Mouse (Mus musculus) intestine, embryonic 15.5 days (tissue): ENCODE data around the gene Abcc4. TPM values are rescaled to one million over a fixed set of nuclear protein-coding genes. Genes with fewer than 3 reads are reported as not detected.

Source experiments
- ATAC-seq: fragments of 200-750 bp; cut with Nextera tagmentation; 2 replicates; pipeline ENCODE4 v1.8.0; 2017; ENCODE audit warnings: moderate TSS enrichment, moderate library complexity
- H3K27ac ChIP-seq: fragments of 300-500 bp; sonication (generic); 2 replicates; pipeline ENCODE4 v1.5.1; 2015; ENCODE audit warnings: mild to moderate bottlenecking, inconsistent platforms
- H3K27me3 ChIP-seq: fragments of 300-500 bp; sonication (generic); replicated peaks from 2 replicates; pipeline ENCODE4 v1.6.1; 2015; ENCODE audit warnings: inconsistent platforms
- H3K36me3 ChIP-seq: fragments of 300-500 bp; sonication (generic); 2 replicates; pipeline ENCODE4 v1.6.1; 2015; ENCODE audit warnings: inconsistent platforms
- H3K4me1 ChIP-seq: fragments of 300-500 bp; sonication (generic); replicated peaks from 2 replicates; pipeline ENCODE4 v1.6.1; 2015; ENCODE audit warnings: inconsistent platforms
- H3K4me2 ChIP-seq: fragments of 300-500 bp; sonication (generic); replicated peaks from 2 replicates; pipeline ENCODE4 v1.6.1; 2015; ENCODE audit warnings: mild to moderate bottlenecking, inconsistent platforms
- H3K4me3 ChIP-seq: fragments of 300-500 bp; sonication (generic); replicated peaks from 2 replicates; pipeline ENCODE4 v1.5.1; 2015; ENCODE audit warnings: inconsistent platforms
- H3K9ac ChIP-seq: fragments of 300-500 bp; sonication (generic); 2 replicates; pipeline ENCODE4 v1.6.1; 2015; ENCODE audit warnings: inconsistent platforms
- H3K9me3 ChIP-seq: fragments of 300-500 bp; sonication (generic); 2 replicates; pipeline ENCODE4 v1.6.1; 2016; ENCODE audit warnings: inconsistent platforms
- WGBS: fragments of 180-500 bp; shearing (Covaris S2); methylation state at CpG from one replicate; pipeline ENCODE4 v1.1.7; 2015; 5-methylcytosine and 5-hydroxymethylcytosine counted together
- polyA plus RNA-seq: library from polyadenylated mRNA; unstranded; fragments of >200 nt; fragmentation: Nextera tagmentation; extraction: Ambion mirVana; gene quantifications from 2 replicates; pipeline ENCODE4 v1.2.1, GENCODE M21; 2015

The Abcc4 gene
- polyA plus RNA-seq, 1 experiment from 2014 or later, result 2.2 TPM

GRCm38 (mm10) chr14:118725467-118725866, 19.4 kb upstream of the Abcc4 start:
- Histone ChIP-seq H3K9ac (no peak overlapping the region), H3K4me2 (no peak overlapping the region), H3K4me3 (no peak overlapping the region), H3K9me3 (no peaks in the 10 kb centered on the region), H3K4me1 (no peaks in the 10 kb centered on the region), H3K36me3 (no peaks in the 10 kb centered on the region), H3K27ac (no peak overlapping the region), H3K27me3 (no peaks in the 10 kb centered on the region)
- ATAC-seq, result peak; percentile 47; the same call in 1 of the 2 replicates
- 72% methylated on average over 5 of the region's 5 CpGs for WGBS

GRCm38 (mm10) chr14:118723920-118724693, 18.1 kb upstream of the Abcc4 start:
- WGBS, result 75% methylated on average over 11 of the region's 11 CpGs
- Histone ChIP-seq H3K4me3 (no peak overlapping the region), H3K36me3 (no peaks in the 10 kb centered on the region), H3K4me1 (no peaks in the 10 kb centered on the region), H3K27me3 (no peaks in the 10 kb centered on the region), H3K9me3 (no peaks in the 10 kb centered on the region), H3K4me2 (no peak overlapping the region), H3K9ac (no peak overlapping the region), H3K27ac (no peak overlapping the region)
- no peak for ATAC-seq

GRCm38 (mm10) chr14:118719566-118720174, 13.7 kb upstream of the Abcc4 start:
- no peaks in the 10 kb centered on the region for H3K36me3 ChIP-seq
- no peaks in the 10 kb centered on the region for H3K4me1 ChIP-seq

GRCm38 (mm10) chr14:118718576-118718975, 12.6 kb upstream of the Abcc4 start:
- H3K4me1 ChIP-seq, result 0 out of 2 replicates have a peak, but pooled peaks cover under 1% of the 10 kb centered on the region
- H3K36me3 ChIP-seq, result no peaks in the 10 kb centered on the region
- H3K9me3 ChIP-seq, result no peaks in the 10 kb centered on the region
- H3K27ac ChIP-seq, result no peak overlapping the region
- no peak for ATAC-seq
- no peak overlapping the region for H3K4me2 ChIP-seq
- no peaks in the 10 kb centered on the region for H3K27me3 ChIP-seq
- 67% methylated on average over 7 of the region's 7 CpGs for WGBS
- H3K9ac ChIP-seq, result no peak overlapping the region
- H3K4me3 ChIP-seq, result no peak overlapping the region

More at GRCm38 (mm10) chr14:118719566-118720174, 13.7 kb upstream of the Abcc4 start:
- Histone ChIP-seq H3K4me3 (no peak overlapping the region), H3K4me2 (no peak overlapping the region), H3K27ac (no peak overlapping the region), H3K9me3 (no peaks in the 10 kb centered on the region), H3K27me3 (no peaks in the 10 kb centered on the region), H3K9ac (no peak overlapping the region)
- ATAC-seq, result no peak
- 62% methylated on average over 10 of the region's 10 CpGs for WGBS

GRCm38 (mm10) chr14:118716372-118717312, 10.6 kb upstream of the Abcc4 start:
- no peak overlapping the region for H3K4me2 ChIP-seq
- WGBS, result 83% methylated on average over 16 of the region's 16 CpGs
- H3K4me1 ChIP-seq, result 0 out of 2 replicates have a peak, but pooled peaks cover 3% of the 10 kb centered on the region
- no peaks in the 10 kb centered on the region for H3K36me3 ChIP-seq
- no peak for ATAC-seq
- H3K27ac ChIP-seq, result no peak overlapping the region
- no peaks in the 10 kb centered on the region for H3K27me3 ChIP-seq
- H3K9ac ChIP-seq, result no peak overlapping the region
- H3K9me3 ChIP-seq, result no peaks in the 10 kb centered on the region
- H3K4me3 ChIP-seq, result no peak overlapping the region

- Histone ChIP-seq H3K4me3 (no peak overlapping the region), H3K27me3 (no peaks in the 10 kb centered on the region), H3K27ac (no peak overlapping the region), H3K36me3 (no peaks in the 10 kb centered on the region), H3K9me3 (no peaks in the 10 kb centered on the region), H3K4me1 (0 out of 2 replicates have a peak, but pooled peaks cover 3% of the 10 kb centered on the region), H3K9ac (no peak overlapping the region), H3K4me2 (no peak overlapping the region)
- 78% methylated on average over 6 of the region's 6 CpGs for WGBS
- ATAC-seq, result no peak
These were observed 8.7 kb upstream of the Abcc4 start for GRCm38 (mm10) chr14:118714720-118715119.

- Histone ChIP-seq H3K4me2 (no peak overlapping the region), H3K9ac (no peak overlapping the region), H3K27ac (no peak overlapping the region), H3K9me3 (no peaks in the 10 kb centered on the region), H3K4me3 (no peak overlapping the region), H3K4me1 (0 out of 2 replicates have a peak, but pooled peaks cover 3% of the 10 kb centered on the region), H3K27me3 (no peaks in the 10 kb centered on the region), H3K36me3 (no peaks in the 10 kb centered on the region)
- ATAC-seq, result no peak
- WGBS, result 77% methylated on average over 2 of the region's 2 CpGs
These were observed 8.3 kb upstream of the Abcc4 start for GRCm38 (mm10) chr14:118714320-118714719.

GRCm38 (mm10) chr14:118713869-118714268, 7.8 kb upstream of the Abcc4 start:
- H3K4me3 ChIP-seq, result no peak overlapping the region
- H3K27me3 ChIP-seq, result no peaks in the 10 kb centered on the region
- no peaks in the 10 kb centered on the region for H3K36me3 ChIP-seq
- H3K4me1 ChIP-seq, result 0 out of 2 replicates have a peak, but pooled peaks cover 3% of the 10 kb centered on the region
- H3K27ac ChIP-seq, result no peak overlapping the region
- WGBS, result 15% methylated on average over 8 of the region's 8 CpGs
- no peaks in the 10 kb centered on the region for H3K9me3 ChIP-seq
- H3K4me2 ChIP-seq, result peak overlapping the region; percentile 69
- no peak for ATAC-seq
- H3K9ac ChIP-seq, result no peak overlapping the region

GRCm38 (mm10) chr14:118713408-118713807, 7.4 kb upstream of the Abcc4 start:
- peak overlapping the region; percentile 21; the same call in 1 of the 2 replicates for H3K9ac ChIP-seq
- peak; percentile 29; the same call in 1 of the 2 replicates for ATAC-seq

GRCm38 (mm10) chr14:118712889-118713288, 6.9 kb upstream of the Abcc4 start:
- WGBS, result 61% methylated on average over 5 of the region's 5 CpGs
- Histone ChIP-seq H3K36me3 (no peaks in the 10 kb centered on the region), H3K27ac (no peak overlapping the region), H3K9ac (no peak overlapping the region), H3K9me3 (no peaks in the 10 kb centered on the region), H3K27me3 (no peaks in the 10 kb centered on the region), H3K4me3 (no peak overlapping the region), H3K4me2 (peak overlapping the region; percentile 69), H3K4me1 (0 out of 2 replicates have a peak, but pooled peaks cover 3% of the 10 kb centered on the region)
- ATAC-seq, result no peak

More at GRCm38 (mm10) chr14:118713408-118713807, 7.4 kb upstream of the Abcc4 start:
- H3K27me3 ChIP-seq, result no peaks in the 10 kb centered on the region
- no peak overlapping the region for H3K27ac ChIP-seq
- H3K4me2 ChIP-seq, result peak overlapping the region; percentile 69
- H3K36me3 ChIP-seq, result no peaks in the 10 kb centered on the region
- peak overlapping the region; percentile 35 for H3K4me3 ChIP-seq
- WGBS, result 1% methylated on average over 18 of the region's 18 CpGs
- H3K9me3 ChIP-seq, result no peaks in the 10 kb centered on the region
- 0 out of 2 replicates have a peak, but pooled peaks cover 3% of the 10 kb centered on the region for H3K4me1 ChIP-seq

GRCm38 (mm10) chr14:118710945-118711344, 4.9 kb upstream of the Abcc4 start:
- no peak for ATAC-seq

More at GRCm38 (mm10) chr14:118710945-118711344, 4.9 kb upstream of the Abcc4 start:
- Histone ChIP-seq H3K9me3 (no peaks in the 10 kb centered on the region), H3K27me3 (0 out of 2 replicates have a peak, but pooled peaks cover 4% of the 10 kb centered on the region), H3K9ac (no peak overlapping the region), H3K4me2 (no peak overlapping the region), H3K36me3 (no peaks in the 10 kb centered on the region), H3K4me3 (no peak overlapping the region), H3K27ac (no peak overlapping the region), H3K4me1 (0 out of 2 replicates have a peak, but pooled peaks cover 6% of the 10 kb centered on the region)
